Mouse (Mus musculus) cerebellum, postnatal 14 days (tissue): ENCODE data around the gene Tagln.
A peak's percentile ranks its signal among the peaks of the same experiment; 100 is the strongest.

Source experiments
- DNase-seq, 2 experiments: peaks; one replicate each; pipeline ENCODE4 v3.0.0; 2021; ENCODE audit warnings: mixed read lengths in 2 of 2

Tagln gene

GRCm38 (mm10) chr9:45945721-45946120, 9.9 kb upstream of the Tagln start:
- peak; percentile 56 to 64 for DNase-seq

DNA sequence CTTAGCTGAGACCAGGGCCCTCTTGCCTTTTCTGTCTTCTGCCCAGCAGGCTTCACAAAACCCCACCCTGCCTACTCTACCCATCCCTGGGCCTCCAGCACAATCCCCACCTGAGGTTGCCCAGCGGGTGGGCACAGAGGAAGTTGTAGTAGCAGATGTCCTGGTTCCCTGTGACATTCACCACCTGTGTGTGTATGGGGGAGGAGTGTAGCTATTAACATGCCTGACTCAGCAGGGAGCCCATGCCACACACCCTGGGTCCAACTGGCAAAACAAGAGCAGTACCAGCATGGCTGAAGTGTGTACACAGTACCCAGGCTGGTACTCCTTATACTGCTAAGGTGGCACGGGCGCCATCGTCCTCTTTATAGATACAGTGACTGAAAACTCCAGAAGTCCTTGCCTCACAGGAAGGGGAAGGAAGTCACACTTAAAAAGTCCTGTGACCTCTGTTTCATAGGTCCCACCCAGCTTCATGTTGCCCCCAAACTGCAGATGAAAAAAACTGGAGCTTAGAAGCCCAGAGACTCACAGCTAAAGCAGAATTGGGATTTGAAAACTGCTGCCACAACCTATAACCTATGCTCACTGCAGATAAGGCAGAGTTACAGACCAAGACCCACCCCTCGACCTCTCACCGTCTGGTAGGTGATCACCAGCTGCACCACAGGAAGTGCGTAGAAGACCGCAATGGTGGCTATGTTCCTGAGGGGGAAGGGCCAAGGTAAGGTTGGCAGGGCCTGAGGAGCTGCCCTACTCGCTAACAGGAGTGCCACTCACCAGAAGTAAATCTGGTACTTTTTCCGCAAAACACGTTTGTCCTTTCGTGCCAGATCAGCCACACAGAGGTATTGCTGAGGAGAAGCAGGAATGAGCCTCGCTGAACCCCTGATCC, 8.9 kb upstream of the Tagln start:
- DNase-seq = peak in 1 of 2 experiments; percentile 38

DNA sequence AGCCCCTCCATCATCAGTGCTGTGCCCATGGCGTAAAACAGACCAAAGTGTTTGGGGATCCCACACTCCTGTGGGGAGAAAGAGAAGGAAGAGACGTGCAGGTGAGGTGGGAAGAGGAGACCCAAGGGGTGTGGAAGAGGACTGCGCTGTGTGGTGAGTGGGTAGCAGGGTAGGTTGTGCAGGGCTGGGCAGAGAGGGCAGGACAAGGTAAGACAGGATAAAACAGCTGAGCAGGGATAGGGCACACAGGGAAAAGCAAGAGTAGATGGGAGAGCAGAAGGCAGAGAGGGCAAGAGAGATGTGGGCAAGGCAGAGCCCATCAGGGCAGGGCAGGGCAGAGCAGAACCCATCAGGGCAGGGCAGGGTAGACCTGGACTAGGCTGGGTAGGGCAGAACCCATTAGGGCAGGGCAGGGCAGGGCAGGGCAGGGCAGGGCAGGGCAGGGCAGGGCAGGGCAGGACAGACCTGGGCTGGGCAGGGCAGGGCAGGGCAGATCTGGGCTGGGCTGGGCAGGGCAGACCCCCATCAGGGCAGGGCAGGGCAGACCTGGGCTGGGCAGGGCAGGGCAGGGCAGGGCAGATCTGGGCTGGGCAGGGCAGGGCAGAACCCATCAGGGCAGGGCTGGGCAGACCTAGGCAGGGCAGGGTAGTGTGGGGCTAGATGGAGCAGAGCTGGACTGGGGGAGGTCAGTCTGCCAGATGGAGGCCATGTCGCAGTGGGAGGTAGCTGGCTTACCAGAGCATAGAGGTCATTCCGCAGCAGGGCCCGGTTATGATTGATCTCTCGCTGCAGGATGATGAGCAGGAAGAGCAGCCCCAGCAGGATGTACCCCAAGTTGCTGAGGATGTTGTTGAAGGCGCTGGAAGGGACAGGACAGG, 8.0 kb upstream of the Tagln start:
- no peak for DNase-seq

- DNase-seq = no peak
These were observed 7.1 kb upstream of the Tagln start for GRCm38 (mm10) chr9:45942916-45943315.

DNA sequence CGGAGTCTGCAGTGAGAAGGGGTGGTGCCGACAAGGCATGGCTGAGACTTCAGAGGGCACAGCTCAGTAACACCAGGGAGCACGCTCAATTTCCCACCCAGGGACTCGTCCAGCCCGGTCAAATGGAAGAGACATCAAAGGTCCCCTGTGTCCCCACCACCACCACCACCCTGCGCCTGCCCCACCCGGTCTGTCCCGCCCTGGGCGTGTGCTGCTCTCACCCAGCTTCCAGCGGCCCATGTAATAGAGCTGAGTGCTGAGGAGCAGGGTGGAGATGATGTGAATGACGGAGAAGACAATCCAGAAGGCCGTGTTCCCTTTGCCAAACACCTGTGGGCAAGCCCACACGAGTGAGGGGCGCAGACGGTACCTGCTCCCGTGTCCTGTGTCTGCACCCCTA, 6.6 kb upstream of the Tagln start:
- DNase-seq = no peak

DNA sequence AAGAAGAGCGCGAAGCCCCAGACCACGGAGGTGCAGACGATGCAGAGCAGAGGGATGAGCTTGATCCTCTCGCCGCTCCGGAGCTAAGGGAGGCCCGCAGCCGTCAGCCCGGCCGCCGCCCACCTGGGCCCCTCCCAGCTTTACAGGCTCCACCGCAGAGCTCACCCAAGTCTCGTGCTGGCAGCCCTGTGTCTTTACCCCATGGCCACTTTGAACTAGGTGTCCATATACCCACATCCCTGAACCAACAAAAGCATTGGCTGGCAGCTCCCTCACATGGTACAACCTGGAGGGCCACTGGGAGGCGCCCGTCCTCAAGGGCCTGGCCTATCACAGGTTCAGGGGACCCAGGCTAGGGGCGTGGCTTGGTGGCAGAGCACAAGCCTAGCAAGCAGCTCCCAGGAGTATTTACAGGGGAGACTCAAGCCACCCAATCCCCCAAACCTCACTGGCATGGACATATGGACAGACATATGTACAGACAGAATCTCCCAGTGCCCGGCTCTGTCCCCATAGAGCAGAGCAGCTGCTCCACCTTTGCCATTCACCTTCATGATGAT, 5.6 kb upstream of the Tagln start:
- DNase-seq = peak in 1 of 2 experiments; percentile 62

DNA sequence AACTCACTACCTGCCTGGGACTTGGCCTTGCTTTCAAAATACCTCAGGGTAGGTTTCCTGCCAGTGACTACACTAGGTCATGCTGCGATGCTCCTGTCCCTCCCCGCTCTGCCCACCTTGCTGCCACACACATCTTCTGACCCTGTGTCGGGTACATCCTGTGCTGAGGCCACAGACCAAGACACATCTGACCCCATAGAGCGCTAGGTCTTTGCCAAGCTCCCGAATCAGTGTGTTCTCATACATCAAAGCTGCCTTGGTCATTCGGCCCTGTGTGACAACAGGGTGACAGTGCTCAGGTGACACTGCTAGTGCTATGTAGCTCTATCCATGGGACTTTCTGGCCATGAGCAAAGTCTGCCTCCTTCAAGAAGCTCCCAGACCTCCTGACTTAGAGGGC, 3.9 kb upstream of the Tagln start:
- DNase-seq = no peak

GRCm38 (mm10) chr9:45938952-45939637, 3.2 kb upstream of the Tagln start:
- DNase-seq = no peak

DNA sequence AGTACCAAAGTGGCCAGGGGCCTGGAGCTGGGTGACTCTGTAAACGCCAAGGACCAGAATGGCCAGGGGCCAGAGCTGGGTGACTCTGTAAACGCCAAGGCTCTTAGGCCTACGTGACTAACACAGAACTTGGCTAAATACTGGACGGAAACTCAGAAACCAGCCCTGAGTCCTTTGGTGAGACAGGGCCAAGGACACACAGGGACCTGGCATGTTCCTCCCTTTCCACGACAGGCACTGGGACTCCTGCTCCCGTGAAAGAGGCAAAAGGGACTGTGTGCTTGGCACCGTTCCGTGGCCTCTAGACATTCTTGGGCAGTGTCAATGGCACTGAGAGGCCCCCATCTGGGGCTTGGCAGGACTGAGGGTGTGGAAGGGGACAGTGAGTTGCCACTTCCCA, 2.2 kb upstream of the Tagln start:
- DNase-seq = peak; percentile 56 to 57

- peak; percentile 72 to 83 for DNase-seq
These were observed 1.0 kb upstream of the Tagln start for GRCm38 (mm10) chr9:45936883-45937282.

DNA sequence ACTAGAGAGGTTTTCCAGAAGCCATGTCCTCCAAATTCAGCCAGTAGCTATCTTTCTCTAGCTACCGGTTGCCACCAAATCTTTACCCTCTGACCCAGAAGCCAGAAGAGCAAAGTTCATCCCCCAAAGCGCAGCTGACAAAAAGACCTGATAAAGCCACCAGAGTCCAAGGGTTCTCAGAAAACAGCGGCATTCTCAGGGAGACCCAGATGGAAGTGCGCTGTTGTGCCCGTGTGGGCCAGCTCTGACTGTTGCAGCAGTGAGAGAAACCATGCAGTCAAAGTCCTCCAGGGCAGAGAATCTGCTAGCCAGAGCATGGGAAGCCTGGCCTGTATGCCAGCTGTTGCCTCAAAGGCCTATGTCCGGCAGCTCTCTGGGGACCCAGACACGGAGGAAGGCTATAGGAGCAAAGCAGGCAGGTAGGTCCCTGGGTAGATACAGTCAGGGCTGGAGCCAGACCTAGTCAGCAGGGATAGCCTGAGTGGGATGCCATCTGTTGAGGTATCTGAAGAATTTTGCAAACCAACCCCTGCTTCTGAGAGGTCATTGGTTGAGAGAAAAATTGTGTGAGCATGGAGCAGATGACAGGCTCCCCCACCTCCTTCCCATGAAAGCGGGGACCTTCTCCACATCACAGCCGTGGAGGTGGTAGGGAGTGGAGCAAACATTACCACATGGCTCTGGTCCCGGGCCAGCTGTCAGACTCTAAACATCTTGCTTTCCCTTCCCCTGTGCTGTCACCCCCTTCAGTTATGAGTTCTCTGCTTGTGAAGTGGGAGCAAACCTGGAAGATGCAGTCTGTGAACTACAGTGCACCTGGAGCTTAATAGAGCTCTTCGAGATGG, 3.1 kb downstream of the Tagln start:
- peak; percentile 26 to 45 for DNase-seq

GRCm38 (mm10) chr9:45931958-45932357, 3.9 kb downstream of the Tagln start:
- DNase-seq = peak in 1 of 2 experiments; percentile 33

DNA sequence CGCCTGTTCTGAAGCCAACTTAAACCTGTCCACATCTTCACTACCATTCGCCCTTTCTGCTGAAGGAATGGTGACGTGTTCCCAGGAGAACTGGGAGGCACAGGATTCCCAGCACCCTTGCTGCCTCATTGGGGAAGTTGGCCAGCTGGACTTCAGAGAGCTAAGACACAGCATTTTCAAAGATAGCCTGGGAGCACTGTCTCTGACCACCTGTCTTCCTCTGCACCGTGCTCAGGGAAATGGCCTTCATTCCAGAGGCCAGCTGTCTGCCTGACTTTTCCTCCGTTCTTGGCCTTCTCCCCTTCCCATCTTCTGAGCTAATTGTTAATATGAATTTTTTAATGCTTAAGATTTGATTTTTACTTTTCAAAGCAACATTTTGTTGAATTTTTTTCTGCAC, 6.6 kb downstream of the Tagln start:
- no peak for DNase-seq

DNA sequence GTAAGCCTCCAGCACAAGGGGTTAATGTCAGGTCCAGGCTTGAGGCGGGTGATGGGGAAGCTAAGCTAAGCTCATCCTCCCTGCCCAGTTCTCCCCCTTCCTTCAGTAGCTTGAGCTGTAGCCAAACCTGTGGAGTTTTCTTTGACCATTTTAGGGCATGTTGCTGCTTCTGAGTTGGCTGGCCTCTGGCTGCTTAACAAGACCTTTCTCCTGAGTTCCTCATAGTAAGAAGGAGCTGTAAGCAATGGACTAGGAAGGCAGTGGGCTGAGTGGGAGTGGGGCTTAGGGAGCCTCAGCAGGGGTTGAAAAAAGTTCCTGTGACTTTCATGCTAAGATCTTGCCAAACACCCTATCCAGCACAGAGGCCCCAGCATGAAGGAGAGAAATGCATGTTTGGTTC, 16.0 kb downstream of the Tagln start:
- no peak for DNase-seq

DNA sequence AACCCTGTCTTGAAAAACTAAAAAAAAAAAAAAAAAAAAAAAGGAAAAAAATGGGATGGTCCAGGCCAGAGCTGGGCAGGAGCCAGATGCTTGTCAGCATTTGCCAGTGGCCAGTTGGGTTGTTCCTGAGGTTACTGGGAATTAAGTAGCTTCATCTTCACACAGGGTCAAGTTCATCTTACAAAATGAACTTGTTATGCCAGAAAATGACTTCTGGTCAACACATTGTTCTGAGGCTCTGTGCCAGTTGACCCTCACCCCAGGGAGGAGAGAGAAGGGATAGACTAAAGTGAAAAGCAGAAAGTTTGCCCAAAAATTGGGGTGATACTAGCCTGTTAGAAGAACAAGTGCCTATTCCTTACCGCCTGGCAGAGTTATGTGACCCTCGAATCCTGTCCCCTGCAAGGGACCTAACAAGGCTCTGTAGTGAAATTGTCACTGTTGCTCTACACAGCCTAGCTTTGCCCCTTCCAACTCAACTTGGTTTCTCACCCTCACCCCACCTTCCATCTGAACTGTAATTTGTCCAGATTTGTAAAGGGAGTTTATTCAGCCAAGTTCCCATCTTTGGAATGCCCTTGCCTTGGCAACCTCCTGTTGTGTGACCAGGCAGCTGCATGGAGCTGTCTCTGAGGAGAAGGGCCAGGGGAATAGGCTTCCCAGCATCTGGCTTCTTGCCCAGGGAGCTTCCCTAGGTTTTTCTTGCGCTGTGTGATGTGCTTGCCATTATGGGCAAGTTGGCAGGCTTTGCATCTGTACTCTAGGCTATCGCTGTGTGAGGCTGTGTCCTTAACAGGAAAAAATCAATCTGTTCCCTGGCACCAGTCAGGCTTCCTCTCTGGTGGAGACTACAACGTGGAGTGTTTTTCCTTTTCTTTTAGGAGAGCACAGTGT, 18.6 kb downstream of the Tagln start:
- peak; percentile 58 to 61 for DNase-seq

- DNase-seq = no peak
These were observed 20.2 kb downstream of the Tagln start for GRCm38 (mm10) chr9:45915659-45916058.

DNA sequence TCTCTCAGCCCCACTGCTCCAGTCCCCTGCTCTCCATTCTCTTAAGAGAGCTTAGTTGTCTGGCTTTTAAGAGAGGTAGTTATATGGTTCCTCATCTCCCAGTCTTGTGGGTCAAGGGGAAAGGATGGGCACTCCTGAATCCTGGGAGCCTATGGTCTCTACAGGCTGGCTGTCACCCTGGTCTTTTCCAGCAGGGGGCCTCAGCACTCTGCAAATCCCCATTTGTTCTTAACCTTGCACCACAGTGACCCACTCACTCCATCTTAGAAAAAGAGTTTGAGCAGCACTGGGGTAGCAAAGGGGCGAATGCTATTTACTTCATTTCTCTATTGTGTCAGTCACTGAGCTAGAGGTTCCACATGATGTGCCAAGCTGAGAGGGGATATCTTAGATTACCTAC, 24.2 kb downstream of the Tagln start:
- peak; percentile 36 to 59 for DNase-seq

DNA sequence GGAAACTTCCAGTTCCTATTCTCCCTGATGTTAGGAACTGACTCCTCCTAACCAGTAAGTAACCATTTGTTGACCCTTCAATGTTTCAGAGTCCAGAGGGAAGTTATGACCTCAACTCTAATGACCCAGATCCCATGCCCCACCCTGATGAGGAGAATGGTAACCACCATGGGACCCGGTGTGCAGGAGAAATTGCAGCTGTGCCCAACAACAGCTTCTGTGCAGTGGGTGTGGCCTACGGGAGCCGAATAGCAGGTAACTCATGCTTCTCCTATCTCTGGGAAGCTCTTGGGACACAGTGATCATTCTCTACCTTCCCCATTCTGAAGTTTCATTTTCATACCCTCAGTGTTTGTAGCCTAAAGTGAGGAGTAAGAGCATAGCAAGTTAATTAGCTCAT, 24.9 kb downstream of the Tagln start:
- DNase-seq = no peak

- no peak for DNase-seq
These were observed 28.8 kb downstream of the Tagln start for GRCm38 (mm10) chr9:45907078-45907428.

- peak; percentile 94 to 95 for DNase-seq
These were observed 29.3 kb downstream of the Tagln start, which contains the start of the genes Pcsk7 and Rnf214 for GRCm38 (mm10) chr9:45906355-45907077. Gene Pcsk7 (plus strand): TSS chr9:45906497. Gene Rnf214 (minus strand): TSS chr9:45906911.
